Mouse (Mus musculus) ES-Bruce4 (cell line): Measurements from ENCODE around the gene Anpep.

Experiments
- EP300 ChIP-seq: IDR thresholded peaks from 2 replicates; pipeline ENCODE4 v1.6.1; 2011; ENCODE audit warnings: low read depth, low read length; ENCODE audit not compliant: insufficient read depth
- POLR2A ChIP-seq: IDR thresholded peaks from one replicate; pipeline ENCODE4 v1.8.1; 2011; ENCODE audit warnings: low read length; ENCODE audit not compliant: insufficient read depth

GRCm38 (mm10) chr7:79861794-79862193 lies 935 bp upstream of the Anpep start:
- no peak for TF ChIP-seq EP300
- TF ChIP-seq POLR2A: no peak
